Mouse (Mus musculus) cerebellum, adult 2 months (tissue): ENCODE results near the gene Pold1.

Experiments
- CTCF ChIP-seq: fragments of 200-500 bp; IDR thresholded peaks from 2 replicates; pipeline ENCODE4 v1.5.1; 2011; ENCODE audit warnings: low read depth, mild to moderate bottlenecking, control low read depth, low read length, moderate library complexity, borderline replicate concordance; ENCODE audit not compliant: insufficient read depth
- POLR2A ChIP-seq: fragments of 200-500 bp; IDR thresholded peaks from 2 replicates; pipeline ENCODE4 v1.6.1; 2011; ENCODE audit warnings: low read length, control low read depth, borderline replicate concordance; ENCODE audit not compliant: insufficient read depth

DNA sequence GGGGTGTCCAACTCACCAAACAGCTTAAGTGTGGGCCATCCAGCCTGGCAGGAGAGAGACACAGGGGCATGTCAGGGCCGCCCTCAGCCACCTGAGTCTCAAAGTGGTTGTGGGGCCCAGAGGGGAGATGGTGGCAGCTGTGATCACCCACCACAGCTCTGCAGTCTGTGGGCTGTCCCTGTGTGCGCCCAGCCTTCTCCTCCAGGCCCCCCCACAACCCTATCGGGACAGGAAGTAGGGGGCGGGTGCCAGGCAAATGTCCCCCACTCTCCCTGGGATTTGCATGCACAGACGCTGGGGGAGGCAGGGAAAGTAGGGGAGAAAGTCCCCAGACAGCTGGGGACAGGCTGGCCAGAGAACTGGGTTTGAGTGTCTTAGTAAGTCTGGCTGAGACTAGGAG, 17.4 kb downstream of the Pold1 start:
- TF ChIP-seq POLR2A (no peak), CTCF (no peak)
